Mouse (Mus musculus) midbrain, embryonic 11.5 days (tissue): ENCODE data around the gene Ovca2. TPM values are rescaled to one million over a fixed set of nuclear protein-coding genes. Genes with fewer than 3 reads are reported as not detected.

Experiments used
- ATAC-seq: fragments of 200-750 bp; cut with Nextera tagmentation; 2 replicates; pipeline ENCODE4 v1.8.0; 2017; ENCODE audit warnings: moderate TSS enrichment, moderate library complexity; ENCODE audit not compliant: low FRiP score
- DNase-seq: peaks from one replicate; pipeline ENCODE4 v3.0.0; 2015; ENCODE audit warnings: low spot score; ENCODE audit errors: missing footprints
- H3K27ac ChIP-seq: fragments of 300-500 bp; sonication (generic); 2 replicates; pipeline ENCODE4 v1.5.1; 2014; ENCODE audit warnings: low read depth, low read length
- H3K27me3 ChIP-seq: fragments of 300-500 bp; sonication (generic); 2 replicates; pipeline ENCODE4 v1.6.1; 2014; ENCODE audit warnings: mild to moderate bottlenecking, low read length, moderate library complexity, mixed read lengths; ENCODE audit not compliant: control insufficient read depth, insufficient read depth
- H3K36me3 ChIP-seq: fragments of 300-500 bp; sonication (generic); 2 replicates; pipeline ENCODE4 v1.6.1; 2014; ENCODE audit warnings: mild to moderate bottlenecking, low read length, moderate library complexity, mixed read lengths; ENCODE audit not compliant: control insufficient read depth, insufficient read depth
- H3K4me1 ChIP-seq: fragments of 300-500 bp; sonication (generic); 2 replicates; pipeline ENCODE4 v1.6.1; 2014; ENCODE audit warnings: low read length; ENCODE audit not compliant: control insufficient read depth, insufficient read depth
- H3K4me2 ChIP-seq: fragments of 300-500 bp; sonication (generic); 2 replicates; pipeline ENCODE4 v1.6.1; 2014; ENCODE audit warnings: mild to moderate bottlenecking, moderate library complexity
- H3K4me3 ChIP-seq: fragments of 300-500 bp; sonication (generic); 2 replicates; pipeline ENCODE4 v1.5.1; 2014; ENCODE audit warnings: low read depth, low read length
- H3K9ac ChIP-seq: fragments of 300-500 bp; sonication (generic); 2 replicates; pipeline ENCODE4 v1.6.1; 2014; ENCODE audit warnings: low read length
- H3K9me3 ChIP-seq: fragments of 300-500 bp; sonication (generic); 2 replicates; pipeline ENCODE4 v1.6.1; 2016; ENCODE audit warnings: low read length; ENCODE audit not compliant: control insufficient read depth
- WGBS: fragments of 180-500 bp; shearing (Covaris S2); extraction: QIAGEN DNeasy Blood & Tissue Kit; methylation state at CpG from one replicate; pipeline ENCODE4 v1.1.7; 2014; 5-methylcytosine and 5-hydroxymethylcytosine counted together
- polyA plus RNA-seq: library from polyadenylated mRNA; unstranded; fragments of >200 nt; fragmentation: Nextera tagmentation; extraction: Ambion mirVana; gene quantifications from 2 replicates; pipeline ENCODE4 v1.2.1, GENCODE M21; 2014

Gene Ovca2
- polyA plus RNA-seq, 1 experiment from 2014 or later, result 29.8 TPM

GRCm38 (mm10) chr11:75212876-75213275 is 34.2 kb upstream of the Ovca2 start:
- Histone ChIP-seq H3K27me3 (no peaks in the 10 kb centered on the region; the same call in 1 of the 2 replicates), H3K27ac (0 out of 2 replicates have a peak overlapping the region, but pooled peaks have one; percentile 2), H3K9me3 (no peaks in the 10 kb centered on the region), H3K4me1 (peaks cover 48% of the 10 kb centered on the region), H3K4me3 (no peak overlapping the region), H3K4me2 (no peak overlapping the region), H3K36me3 (no peaks in the 10 kb centered on the region), H3K9ac (no peak overlapping the region)
- WGBS, result 64% methylated on average over 2 of the region's 3 CpGs
- ATAC-seq, result no peak
- peak; percentile 80 for DNase-seq

- H3K27me3 ChIP-seq, result no peaks in the 10 kb centered on the region; the same call in 1 of the 2 replicates
These were observed 33.5 kb upstream of the Ovca2 start for GRCm38 (mm10) chr11:75212031-75212667.

GRCm38 (mm10) chr11:75210755-75211154 is 32.1 kb upstream of the Ovca2 start:
- H3K27me3 ChIP-seq, result no peaks in the 10 kb centered on the region; the same call in 1 of the 2 replicates
- no peak overlapping the region for H3K4me3 ChIP-seq
- peak; percentile 88 for DNase-seq
- no peak overlapping the region for H3K9ac ChIP-seq
- H3K36me3 ChIP-seq, result no peaks in the 10 kb centered on the region
- no peak for ATAC-seq
- no peaks in the 10 kb centered on the region for H3K9me3 ChIP-seq
- WGBS, result 24% methylated on average over 6 of the region's 6 CpGs
- H3K4me1 ChIP-seq, result peaks cover 45% of the 10 kb centered on the region
- H3K4me2 ChIP-seq, result no peak overlapping the region
- H3K27ac ChIP-seq, result peak overlapping the region; percentile 11; the same call in 1 of the 2 replicates

More at GRCm38 (mm10) chr11:75212031-75212667, 33.5 kb upstream of the Ovca2 start:
- no peak overlapping the region for H3K4me2 ChIP-seq
- no peak overlapping the region for H3K4me3 ChIP-seq
- peak; percentile 83 for DNase-seq
- H3K27ac ChIP-seq, result peak overlapping the region; percentile 56; the same call in 1 of the 2 replicates
- H3K9ac ChIP-seq, result no peak overlapping the region
- 40% methylated on average over 8 of the region's 8 CpGs for whole genome bisulfite sequencing
- no peaks in the 10 kb centered on the region for H3K36me3 ChIP-seq
- ATAC-seq, result 0 out of 2 replicates have a peak, but pooled peaks have one; percentile 17
- peaks cover 48% of the 10 kb centered on the region for H3K4me1 ChIP-seq
- H3K9me3 ChIP-seq, result no peaks in the 10 kb centered on the region

GRCm38 (mm10) chr11:75210093-75210492 is 31.5 kb upstream of the Ovca2 start:
- no peaks in the 10 kb centered on the region; the same call in 1 of the 2 replicates for H3K27me3 ChIP-seq
- 45% methylated on average over 4 of the region's 4 CpGs for WGBS
- H3K4me2 ChIP-seq, result no peak overlapping the region
- H3K4me1 ChIP-seq, result peaks cover 39% of the 10 kb centered on the region
- no peak for ATAC-seq
- H3K27ac ChIP-seq, result peak overlapping the region; percentile 58
- no peaks in the 10 kb centered on the region for H3K36me3 ChIP-seq
- no peaks in the 10 kb centered on the region for H3K9me3 ChIP-seq
- H3K9ac ChIP-seq, result no peak overlapping the region
- no peak overlapping the region for H3K4me3 ChIP-seq
- peak; percentile 83 for DNase-seq

GRCm38 (mm10) chr11:75209363-75209762 is 30.7 kb upstream of the Ovca2 start:
- no peak overlapping the region for H3K9ac ChIP-seq
- no peaks in the 10 kb centered on the region for H3K9me3 ChIP-seq
- H3K4me3 ChIP-seq, result no peak overlapping the region
- H3K4me1 ChIP-seq, result peaks cover 39% of the 10 kb centered on the region
- H3K27me3 ChIP-seq, result no peaks in the 10 kb centered on the region
- WGBS, result 57% methylated on average over 4 of the region's 4 CpGs
- ATAC-seq (no peak), DNase-seq (peak; percentile 72)
- H3K4me2 ChIP-seq, result no peak overlapping the region
- H3K27ac ChIP-seq, result no peak overlapping the region
- no peaks in the 10 kb centered on the region for H3K36me3 ChIP-seq

GRCm38 (mm10) chr11:75206347-75206746 is 27.7 kb upstream of the Ovca2 start:
- H3K27me3 ChIP-seq, result no peaks in the 10 kb centered on the region
- 79% methylated on average over 4 of the region's 4 CpGs for WGBS
- DNase-seq, result no peak
- no peak overlapping the region for H3K27ac ChIP-seq
- ATAC-seq, result no peak
- H3K4me3 ChIP-seq, result no peak overlapping the region
- H3K4me2 ChIP-seq, result no peak overlapping the region
- peaks cover 21% of the 10 kb centered on the region for H3K4me1 ChIP-seq
- H3K9ac ChIP-seq, result no peak overlapping the region
- H3K9me3 ChIP-seq, result no peaks in the 10 kb centered on the region
- no peaks in the 10 kb centered on the region for H3K36me3 ChIP-seq

- H3K4me2 ChIP-seq, result no peak overlapping the region
- no peaks in the 10 kb centered on the region for H3K27me3 ChIP-seq
- H3K27ac ChIP-seq, result 0 out of 2 replicates have a peak overlapping the region, but pooled peaks have one; percentile 35
- DNase-seq (peak; percentile 84), ATAC-seq (no peak)
- no peaks in the 10 kb centered on the region for H3K9me3 ChIP-seq
- H3K36me3 ChIP-seq, result no peaks in the 10 kb centered on the region
- H3K4me1 ChIP-seq, result peaks cover 8% of the 10 kb centered on the region; the same call in 1 of the 2 replicates
- 38% methylated on average over 9 of the region's 9 CpGs for WGBS
- no peak overlapping the region for H3K4me3 ChIP-seq
- no peak overlapping the region for H3K9ac ChIP-seq
These were observed 25.8 kb upstream of the Ovca2 start for GRCm38 (mm10) chr11:75204472-75204871.

- peaks cover 5% of the 10 kb centered on the region; the same call in 1 of the 2 replicates for H3K4me1 ChIP-seq
- H3K9me3 ChIP-seq, result no peaks in the 10 kb centered on the region
- no peak for DNase-seq
- H3K9ac ChIP-seq, result no peak overlapping the region
- ATAC-seq, result no peak
- no peak overlapping the region for H3K27ac ChIP-seq
- WGBS, result 82% methylated on average over 4 of the region's 4 CpGs
- H3K36me3 ChIP-seq, result no peaks in the 10 kb centered on the region
- no peak overlapping the region for H3K4me2 ChIP-seq
- H3K27me3 ChIP-seq, result no peaks in the 10 kb centered on the region
- no peak overlapping the region for H3K4me3 ChIP-seq
These were observed 25.3 kb upstream of the Ovca2 start for GRCm38 (mm10) chr11:75203926-75204325.

- Histone ChIP-seq H3K4me1 (peaks cover 7% of the 10 kb centered on the region; the same call in 1 of the 2 replicates), H3K36me3 (no peaks in the 10 kb centered on the region), H3K4me3 (no peak overlapping the region), H3K9ac (no peak overlapping the region; the same call in 1 of the 2 replicates), H3K27ac (no peak overlapping the region), H3K27me3 (peaks cover 1% of the 10 kb centered on the region; the same call in 1 of the 2 replicates), H3K9me3 (no peaks in the 10 kb centered on the region), H3K4me2 (no peak overlapping the region)
- 68% methylated on average over 8 of the region's 8 CpGs for WGBS
- DNase-seq (no peak), ATAC-seq (no peak)
These were observed 23.1 kb upstream of the Ovca2 start for GRCm38 (mm10) chr11:75201721-75202120.
